Mouse (Mus musculus) ovary, postnatal 36 days (tissue): Measurements from ENCODE around the gene Ly6g6e.
A peak's percentile ranks its signal among the peaks of the same experiment; 100 is the strongest.
"Not testable (repeated sequence)": the region's sequence is repeated elsewhere in the genome, so short reads cannot be mapped to it uniquely, and the experiment has no call there.

Experiments
- DNase-seq: peaks from one replicate; pipeline ENCODE4 v3.0.0; 2022; ENCODE audit warnings: low spot score, mixed read lengths

The Ly6g6e gene

DNA sequence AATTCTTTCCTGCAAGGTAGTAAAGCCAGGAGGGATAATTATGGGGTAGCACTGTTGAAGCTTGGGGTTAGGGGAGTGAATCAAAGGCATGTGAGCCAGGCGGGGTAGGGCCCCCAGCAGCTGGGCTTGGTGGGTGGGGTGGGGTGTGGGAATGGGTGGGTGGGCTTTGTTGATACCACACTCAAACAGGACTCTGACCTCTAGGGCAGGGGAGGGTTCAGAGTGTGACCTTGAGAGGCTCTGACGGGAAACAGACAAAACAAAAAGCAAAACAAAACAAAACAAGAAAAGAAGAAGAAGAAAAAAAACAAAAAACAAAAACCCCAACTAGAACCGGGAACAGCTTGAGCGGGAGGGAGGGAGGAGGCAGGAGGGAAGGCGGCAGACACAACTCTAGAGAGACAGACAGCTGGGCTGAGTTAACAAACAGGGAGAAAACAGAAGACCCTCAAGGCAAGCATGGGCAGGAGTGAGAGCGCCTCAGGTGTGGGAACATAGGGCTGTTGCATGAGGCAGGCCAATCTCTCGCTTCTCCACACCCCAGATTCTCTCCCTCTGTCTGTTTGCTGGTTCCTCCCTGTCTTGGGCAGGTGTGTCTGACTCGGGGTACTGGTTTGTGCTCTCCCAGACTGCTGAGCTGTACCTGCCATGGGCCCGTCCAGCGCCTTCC, at the start of gene Ly6g6e:
Gene Ly6g6e (plus strand): TSS at position 396 of the 670 bp plus-strand sequence.
- DNase-seq = no peak

DNA sequence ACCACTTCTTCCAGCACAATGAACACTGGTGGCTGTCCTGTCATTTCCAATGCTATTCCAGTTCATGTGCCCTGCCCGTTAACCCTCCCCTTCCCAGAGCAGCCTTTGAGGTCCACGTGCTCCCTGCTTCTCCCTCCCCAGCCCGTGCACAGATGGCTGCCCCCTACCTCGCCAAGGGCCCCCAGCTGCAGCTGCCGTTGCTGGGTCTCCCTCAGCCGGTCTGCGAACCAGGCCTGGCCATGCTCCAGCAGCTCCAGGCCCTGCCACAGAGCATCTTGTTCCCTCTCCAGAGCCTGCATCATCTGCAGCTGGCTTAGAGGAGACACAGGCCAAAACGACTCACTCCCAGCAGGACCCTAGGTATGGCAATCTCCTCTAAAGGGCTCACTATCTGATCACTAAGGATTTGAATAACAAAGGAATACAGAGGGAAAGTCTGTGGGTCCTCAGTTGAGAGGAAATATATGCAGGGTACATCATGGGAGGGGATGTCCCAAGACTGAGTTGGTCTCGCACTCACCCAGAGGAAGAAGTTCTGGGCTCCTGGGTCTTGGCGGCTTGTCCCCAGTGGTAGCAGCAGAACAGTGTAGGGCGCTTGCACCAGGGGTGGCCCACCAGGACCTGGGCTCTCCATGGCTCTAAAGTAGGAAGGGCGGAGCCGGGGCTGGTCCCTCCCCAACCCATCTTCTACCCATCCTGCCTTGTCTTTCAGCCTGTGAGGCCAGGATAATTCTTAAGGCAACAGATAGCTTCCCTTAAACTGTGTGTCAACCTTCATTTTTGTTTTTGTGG, 49.2 kb upstream of the Ly6g6e start, which contains the start of gene Sapcd1:
Gene Sapcd1 (minus strand): TSS at position 740 of the 792 bp plus-strand sequence.
- DNase-seq = no peak

DNA sequence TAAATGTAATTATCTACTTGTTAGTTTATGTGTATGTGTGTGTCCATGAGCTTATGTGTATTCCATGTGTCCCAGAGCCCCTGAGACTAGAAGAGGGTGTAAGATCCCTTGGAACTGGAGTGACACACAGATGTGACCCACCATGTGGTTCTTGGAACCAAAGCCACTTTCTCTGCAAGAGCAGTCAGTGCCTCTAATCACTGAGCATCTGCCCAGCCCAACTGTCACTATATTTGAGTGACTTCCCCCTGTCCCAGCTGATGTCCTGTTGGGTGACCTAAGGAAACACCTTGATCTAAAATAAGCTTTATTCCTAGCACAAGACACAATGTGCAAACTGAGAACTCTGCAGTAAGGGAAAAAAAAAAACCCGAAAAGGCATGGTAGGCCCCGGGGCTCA, 48.4 kb upstream of the Ly6g6e start:
- DNase-seq = no peak

DNA sequence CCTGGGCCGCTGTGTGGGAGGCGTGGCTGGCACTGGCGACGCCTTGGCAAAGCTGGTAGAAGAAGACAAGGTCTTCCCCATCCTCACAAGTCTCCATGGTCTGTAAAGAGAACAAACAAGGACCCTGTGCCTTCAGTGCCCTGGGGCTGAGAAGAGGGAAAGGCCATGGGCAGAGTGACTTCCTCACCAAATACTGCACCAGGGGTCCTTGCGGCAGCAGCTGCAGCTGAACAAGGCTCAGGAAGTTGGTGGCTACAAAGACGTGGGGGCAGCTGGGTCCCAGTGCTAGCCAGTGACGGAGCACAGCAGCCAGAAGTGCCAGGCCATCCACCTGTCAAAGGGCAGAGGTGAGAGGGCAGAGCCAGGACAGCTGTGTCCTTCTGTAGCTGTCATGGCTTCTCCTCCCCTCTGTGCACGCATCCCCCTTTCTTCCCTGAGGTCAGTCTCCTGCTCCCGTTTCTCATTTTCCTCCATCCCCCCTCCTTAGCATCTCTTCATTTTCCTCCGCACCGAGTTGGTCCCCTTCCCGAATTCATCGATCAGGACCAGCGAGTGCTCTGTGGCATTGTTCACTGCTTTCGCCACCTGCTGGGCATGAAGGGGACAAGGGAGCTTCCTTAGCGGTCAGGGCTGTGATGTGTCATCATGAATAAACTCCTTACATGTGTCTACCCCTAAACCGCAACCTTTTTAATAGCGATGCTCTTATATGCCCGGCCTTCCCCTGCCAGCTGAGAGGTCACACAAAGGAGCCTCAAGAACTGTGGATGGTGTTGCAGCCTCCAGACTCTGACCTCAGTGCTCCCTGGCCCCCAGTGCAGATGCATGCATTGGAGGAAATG, 46.8 kb upstream of the Ly6g6e start:
- DNase-seq = no peak

DNA sequence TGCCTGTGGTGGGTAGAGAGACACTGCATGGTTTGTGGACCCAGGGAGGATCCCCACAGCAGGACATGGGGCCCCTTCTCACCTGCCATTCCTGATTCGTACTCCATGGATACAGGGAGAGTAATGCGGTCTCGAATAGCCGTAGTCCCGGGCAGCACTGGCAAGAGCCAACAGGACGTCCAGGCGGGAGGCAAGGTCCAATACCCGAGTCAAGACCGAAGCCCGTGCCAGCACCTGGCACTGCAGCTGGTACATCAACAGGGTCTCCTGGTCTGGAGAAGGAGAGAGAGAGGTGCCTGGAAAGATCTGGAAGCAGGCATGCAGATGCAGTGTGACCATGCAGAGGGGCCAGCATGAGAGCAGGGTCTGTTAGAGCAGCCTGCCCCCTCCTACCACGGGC, 45.4 kb upstream of the Ly6g6e start:
- no peak for DNase-seq

DNA sequence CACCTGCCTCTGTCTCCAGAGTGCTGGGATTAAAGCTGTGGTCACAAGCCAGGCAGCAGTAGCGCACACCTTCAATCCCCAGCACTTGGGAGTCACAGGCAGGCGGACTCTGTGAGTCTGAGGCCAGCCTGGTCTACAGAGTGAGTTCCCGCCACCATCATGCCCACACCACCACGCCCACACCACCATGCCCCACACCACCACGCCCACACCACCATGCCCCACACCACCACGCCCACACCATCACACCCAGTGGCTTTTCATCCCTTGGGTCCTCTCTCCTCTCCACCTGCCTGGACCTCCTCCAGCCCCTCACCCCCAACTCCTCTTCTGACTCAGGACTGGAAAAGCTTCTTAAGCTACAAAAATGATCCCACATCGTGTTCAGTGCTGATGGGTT, 44.8 kb upstream of the Ly6g6e start:
- DNase-seq = no peak

DNA sequence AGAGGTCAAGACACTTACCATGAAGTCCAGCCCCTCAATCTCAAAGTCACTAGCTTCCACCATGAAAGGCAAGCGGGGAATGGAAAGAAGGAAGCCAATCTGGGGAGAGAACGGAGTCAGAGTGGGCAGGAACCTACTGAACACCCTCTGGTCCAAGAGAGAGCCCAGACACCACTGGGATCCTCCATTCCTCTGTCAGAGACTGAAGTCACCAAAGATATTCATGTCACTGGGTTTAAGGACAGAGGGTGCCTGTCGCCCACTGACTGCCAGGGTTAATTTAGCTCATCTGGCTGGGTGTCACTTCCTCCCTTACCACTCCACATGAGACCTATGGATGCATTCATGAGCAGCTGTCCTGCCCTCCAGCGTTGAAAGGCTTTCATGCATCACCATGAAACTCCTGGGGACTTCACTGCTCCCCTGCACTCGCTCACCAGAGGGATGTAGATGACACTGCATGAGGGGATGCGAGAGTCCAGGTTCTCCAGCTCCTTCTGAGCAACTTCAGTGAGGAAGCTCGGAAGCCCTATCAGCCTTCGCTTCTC, 44.3 kb upstream of the Ly6g6e start:
- no peak for DNase-seq

DNA sequence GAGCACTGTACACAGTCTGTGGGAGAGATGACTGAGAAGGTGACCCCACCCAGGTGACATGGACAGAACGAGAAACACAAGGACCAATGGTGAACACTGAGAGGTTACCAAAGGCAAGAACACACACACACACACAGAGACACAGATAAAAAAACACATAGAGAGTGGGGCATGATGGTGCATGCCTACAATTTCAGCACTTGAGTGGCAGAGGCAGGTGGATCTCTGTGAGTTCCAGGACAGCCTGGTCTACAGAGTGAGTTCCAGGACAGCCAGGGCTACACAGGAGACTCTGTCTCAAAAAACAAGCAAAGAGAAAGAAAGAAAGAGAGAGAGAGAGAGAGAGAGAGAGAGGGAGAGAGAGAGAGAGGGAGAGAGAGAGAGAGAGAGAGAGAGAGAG, 43.0 kb upstream of the Ly6g6e start:
- not testable (repeated sequence) for DNase-seq

DNA sequence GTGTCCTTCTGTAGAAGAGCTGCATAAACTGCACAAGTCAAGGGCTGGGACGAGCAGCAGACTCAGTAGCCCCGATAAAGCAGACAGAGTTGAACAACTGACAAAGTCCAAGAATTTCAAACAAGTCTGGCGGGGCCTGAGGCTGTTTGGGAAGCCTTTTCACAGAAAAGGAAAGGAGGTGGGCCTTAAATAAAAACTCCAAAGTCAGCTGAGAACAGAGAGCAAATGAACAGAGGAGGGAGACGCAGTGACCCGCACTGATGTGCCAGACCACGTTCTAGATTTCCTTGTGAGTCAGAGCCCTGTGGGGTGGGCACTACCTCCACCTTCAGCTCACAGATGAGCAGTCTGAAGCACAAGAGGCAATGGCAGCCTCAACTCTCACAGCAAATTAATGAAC, 41.8 kb upstream of the Ly6g6e start:
- DNase-seq = no peak

DNA sequence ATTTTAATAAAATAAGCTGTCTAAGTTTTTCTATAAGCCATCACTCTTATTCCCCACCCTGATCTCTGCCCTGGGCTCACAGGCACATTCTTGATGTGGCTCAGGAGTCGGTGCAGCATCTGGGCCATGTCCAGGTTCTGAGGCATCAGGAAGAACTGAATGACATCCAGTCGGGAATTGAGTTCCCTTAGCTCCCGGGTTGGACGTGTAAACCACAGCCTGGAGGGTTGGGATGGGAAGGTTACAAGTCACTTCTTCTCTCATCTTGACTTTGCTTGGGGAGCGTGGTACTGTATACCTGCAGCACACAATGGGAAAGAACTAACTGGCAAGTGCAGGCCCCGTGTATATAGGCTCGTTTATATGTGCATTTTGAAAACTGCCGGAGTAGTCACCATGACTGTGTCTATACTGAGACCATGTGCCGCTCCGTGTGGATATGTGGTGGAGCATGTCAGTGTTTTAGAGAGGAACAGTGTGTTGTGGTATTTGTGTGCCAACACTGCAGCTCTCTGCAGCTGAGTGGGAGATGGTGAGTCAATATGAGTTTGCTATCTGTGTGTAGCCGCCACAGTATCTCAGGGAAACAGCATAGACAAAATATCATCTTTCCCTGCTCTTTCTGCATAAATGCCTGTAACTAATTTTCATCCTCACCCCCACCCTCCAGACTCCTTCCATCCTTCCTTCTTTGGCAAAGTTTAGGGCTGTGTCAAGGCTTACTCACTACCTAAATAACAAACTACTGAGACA, 37.4 kb upstream of the Ly6g6e start:
- DNase-seq = no peak

DNA sequence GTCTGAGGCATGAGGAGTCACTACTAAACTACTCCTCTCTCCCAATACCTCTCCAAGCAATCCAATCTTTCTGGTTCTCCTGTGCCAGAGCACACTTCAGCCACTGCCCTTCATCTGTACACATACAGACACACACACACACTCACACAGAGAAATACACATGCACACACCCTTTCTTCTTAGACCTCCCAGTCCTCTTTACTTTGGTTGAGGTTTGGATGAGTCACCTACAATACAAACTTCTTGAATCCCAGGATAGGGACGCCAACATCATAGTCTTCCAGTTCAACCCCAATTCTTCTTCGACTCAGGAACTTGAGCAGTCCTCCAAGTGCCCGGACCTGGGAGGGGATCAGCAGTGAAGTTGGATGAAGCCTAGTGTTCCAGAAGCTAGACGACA, 32.9 kb upstream of the Ly6g6e start:
- DNase-seq = no peak

DNA sequence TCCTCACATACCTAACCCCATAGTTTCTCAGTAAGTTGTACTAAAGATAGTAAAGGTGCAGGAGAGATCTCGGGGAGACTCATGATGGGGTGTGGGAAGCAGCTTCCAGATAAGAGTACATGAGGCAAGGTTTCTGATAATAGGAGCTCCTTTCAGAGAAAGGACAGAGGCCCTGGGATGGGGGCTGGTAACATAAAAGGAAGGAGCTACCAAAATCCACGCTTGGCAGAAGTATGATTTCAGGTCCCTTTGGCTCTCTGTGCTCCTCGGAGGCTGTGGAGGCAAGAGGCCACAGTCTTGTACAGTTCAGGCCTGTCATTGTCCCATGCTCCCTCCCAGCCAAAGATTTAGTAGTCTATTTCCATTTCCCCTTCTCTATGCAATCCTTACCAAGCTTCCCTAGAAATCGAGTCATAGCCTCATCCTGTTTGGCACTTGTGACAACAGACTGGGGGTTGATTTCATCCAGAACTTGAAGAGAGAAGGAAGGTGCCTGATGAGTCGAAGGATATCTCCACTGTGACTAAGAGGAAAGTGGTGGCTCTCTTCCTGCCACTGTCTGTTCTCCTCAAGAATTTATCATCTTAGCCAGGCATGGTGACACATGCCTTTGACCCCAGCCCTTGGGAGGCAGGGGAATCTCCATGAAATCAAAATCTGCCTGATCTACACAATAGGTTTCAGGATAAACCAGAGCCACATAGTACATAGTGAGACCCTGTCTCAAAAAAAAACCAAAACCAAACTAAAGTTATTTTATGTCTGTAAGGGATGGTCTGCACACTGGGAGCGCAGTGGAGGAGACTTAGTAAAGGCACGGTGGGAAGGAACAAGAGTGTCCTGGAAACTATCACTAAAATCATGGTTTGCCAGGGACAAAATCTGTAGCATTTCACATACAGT, 31.5 kb upstream of the Ly6g6e start:
- DNase-seq = no peak

DNA sequence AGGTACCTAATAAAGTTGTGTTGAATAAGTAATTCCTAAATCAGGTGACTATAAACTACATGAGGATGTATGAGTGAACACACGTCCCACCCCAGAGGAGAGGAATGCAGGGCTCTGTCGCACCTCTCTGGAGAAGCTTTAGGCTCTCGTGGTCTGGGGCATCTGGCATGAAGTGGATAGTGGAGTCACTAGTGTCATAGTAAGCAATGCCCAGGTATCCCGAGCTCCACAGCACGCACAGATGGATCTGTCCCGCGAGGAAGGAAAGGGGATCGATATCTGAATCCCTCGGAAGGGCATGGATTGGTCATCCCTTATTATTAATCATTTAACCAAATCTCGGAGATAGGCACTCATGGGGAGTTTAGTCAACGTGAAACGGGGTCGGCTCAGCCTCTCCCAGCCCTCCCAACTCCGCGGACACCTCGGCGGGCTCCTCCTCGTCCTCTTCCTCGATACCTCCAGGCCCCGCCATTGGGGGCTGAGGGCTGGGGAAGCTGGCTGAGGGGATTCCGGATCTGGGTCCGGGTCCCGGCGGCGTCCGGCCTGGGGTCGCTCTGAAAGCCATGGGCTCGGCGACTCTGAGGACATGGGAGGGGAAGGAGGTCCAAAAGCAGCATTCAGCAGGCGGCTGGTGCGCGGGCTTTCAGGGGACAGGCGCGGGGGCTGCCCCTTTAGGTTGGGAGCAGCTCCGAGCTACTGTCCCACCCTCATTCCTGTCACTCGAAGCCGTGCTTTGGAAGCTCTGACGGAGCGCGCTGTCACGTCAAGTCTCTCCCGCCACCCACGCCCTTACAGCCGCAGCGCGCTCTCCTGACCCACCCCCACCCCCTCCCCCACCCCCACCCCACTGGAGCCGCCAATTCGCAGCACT, 30.7 kb upstream of the Ly6g6e start:
- peak; percentile 36 for DNase-seq

DNA sequence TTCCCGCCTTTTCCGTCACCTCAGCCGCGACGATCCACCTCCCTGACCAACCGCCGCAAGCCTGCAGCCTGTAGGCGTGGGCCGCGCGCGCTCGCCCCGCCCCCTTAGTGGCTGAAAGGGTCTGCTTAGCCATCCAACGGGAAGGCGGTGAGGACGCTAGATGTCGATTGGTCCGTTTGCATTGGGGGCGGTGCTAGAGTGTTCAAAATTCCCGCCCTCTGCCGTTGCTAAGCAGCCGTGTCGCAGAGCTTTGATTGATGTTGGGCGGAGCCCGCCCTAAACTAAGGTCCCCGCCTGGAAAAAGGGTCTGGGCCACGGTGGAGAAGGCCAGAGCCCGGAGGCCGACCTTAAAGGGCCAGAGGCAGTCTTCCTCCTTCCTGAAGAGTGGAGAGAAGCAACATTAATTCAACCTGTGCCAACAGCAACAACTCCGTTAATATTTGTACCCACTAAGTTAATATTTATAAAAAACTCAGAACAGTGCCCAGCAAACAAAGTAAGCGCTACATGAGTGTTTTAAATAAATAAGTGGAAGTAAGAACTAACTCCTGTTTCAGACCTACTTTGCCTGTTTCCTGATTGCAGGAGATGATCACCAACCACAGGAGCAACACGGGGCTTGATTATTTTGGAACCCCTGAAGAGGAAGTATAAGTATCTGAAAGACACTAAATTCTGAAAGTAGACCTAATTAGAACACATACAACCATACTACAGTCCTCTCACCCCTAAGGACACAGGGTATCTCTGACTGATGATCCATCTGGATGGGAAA, 29.8 kb upstream of the Ly6g6e start, which contains the start of gene Msh5:
Gene Msh5 (minus strand): TSS at position 65 of the 775 bp plus-strand sequence.
- peak; percentile 95 for DNase-seq

DNA sequence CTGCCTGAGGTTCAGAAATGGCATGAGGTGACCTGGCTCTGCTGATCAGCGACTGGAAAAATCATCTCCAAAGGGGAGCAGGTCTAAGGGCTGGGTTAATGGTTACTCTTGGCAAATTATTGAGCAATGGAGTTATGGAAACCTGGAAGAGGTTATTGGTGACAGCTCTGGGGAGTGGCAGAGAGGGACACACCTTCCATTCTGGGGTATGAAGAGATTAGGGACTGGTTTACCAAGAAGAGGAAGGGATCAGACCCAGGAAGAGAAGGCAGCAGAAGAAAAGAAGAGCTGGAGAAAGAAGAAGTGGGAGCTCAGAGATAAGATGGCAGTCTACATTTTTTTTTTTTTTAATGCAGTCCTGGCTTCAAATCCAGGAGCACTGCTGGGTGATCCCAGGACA, 29.0 kb upstream of the Ly6g6e start:
- DNase-seq = no peak

DNA sequence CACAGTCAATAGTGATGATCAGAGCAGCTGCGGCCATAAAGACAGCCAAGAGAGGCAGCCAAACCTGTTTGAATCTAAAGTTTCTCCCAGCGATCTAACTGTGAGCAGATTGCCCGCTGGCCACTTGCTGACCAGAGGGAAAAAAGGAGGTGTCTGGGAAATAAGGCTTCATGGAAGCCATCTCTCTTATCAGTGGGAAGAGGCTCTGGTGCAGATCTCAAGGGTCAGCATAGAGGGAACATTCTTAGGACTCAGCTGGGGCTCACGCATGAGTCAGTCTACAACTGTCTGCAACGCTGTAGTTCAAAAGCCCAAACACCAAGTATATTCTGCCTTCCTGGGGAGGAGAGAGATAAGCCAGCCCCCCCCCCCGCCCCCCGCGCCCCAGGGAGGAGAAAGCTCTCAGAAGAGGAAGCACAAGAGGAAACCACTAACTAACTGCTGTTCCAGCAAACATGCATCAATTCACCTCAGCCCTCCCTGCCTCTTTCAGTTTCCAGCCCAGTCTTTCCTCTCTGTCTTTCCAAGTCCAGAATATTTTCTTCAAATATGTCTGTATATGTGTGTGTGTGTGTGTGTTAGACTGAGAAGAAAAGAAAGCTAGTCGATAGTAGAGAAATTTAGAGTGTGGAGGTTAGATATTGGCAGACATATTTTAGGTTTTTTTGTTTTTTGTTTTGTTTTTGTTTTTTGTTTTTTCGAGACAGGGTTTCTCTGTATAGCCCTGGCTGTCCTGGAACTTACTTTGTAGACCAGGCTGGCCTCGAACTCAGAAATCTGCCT, 28.4 kb upstream of the Ly6g6e start:
- DNase-seq = no peak

DNA sequence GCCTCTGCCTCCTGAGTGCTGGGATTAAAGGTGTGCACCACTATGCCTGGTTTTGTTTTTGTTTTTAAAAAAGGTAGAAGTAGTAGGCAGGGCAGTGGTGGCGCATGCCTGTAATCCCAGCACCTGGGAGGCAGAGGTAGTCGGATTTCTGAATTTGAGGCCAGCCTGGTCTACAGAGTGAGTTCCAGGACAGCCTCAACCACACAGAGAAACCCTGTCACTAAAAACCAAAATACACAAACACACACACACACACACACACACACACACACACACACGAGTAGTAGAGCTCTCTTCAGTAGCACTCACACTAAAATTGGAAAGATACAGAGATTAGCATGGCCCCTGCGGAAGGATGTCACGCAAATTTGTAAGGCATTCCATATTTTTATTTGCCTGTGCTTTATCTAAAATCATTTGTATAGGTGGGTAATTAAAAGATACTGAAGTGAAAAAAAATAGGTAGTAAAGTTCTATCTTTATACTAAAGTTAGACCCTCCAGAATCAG, 27.7 kb upstream of the Ly6g6e start:
- DNase-seq = no peak
